Mouse (Mus musculus) G1E-ER4 (cell line): ENCODE measurements around the gene Crcp. TPM values are rescaled to one million over a fixed set of nuclear protein-coding genes. Genes with fewer than 3 reads are reported as not detected.

ENCODE experiments used
- GATA1 ChIP-seq: IDR thresholded peaks from one replicate; pipeline ENCODE4 v1.8.0; 2012; ENCODE audit warnings: low read length, inconsistent platforms
- polyA plus RNA-seq: library from polyadenylated mRNA; stranded (reverse); fragments of >175 nt; gene quantifications from 2 replicates; pipeline ENCODE4 v1.2.3, GENCODE M21; 2012

Crcp gene
- polyA plus RNA-seq, 1 experiment = 10.0 TPM

GRCm38 (mm10) chr5:130015104-130015503, 14.0 kb upstream of the Crcp start:
- TF ChIP-seq GATA1 = no peak

GRCm38 (mm10) chr5:130019461-130019860, 9.6 kb upstream of the Crcp start:
- TF ChIP-seq GATA1 = no peak

GRCm38 (mm10) chr5:130021361-130021966, 7.6 kb upstream of the Crcp start:
- TF ChIP-seq GATA1 = no peak

- TF ChIP-seq GATA1 = no peak
These were observed 6.7 kb upstream of the Crcp start for GRCm38 (mm10) chr5:130022366-130022765.

- TF ChIP-seq GATA1 = no peak
These were observed 5.9 kb upstream of the Crcp start for GRCm38 (mm10) chr5:130023067-130023766.

GRCm38 (mm10) chr5:130023767-130024539, 5.1 kb upstream of the Crcp start:
- no peak for TF ChIP-seq GATA1

GRCm38 (mm10) chr5:130027134-130027533, 2.0 kb upstream of the Crcp start:
- no peak for TF ChIP-seq GATA1

GRCm38 (mm10) chr5:130027696-130028095, 1.4 kb upstream of the Crcp start:
- TF ChIP-seq GATA1 = no peak

GRCm38 (mm10) chr5:130031410-130032390, 2.6 kb downstream of the Crcp start:
- TF ChIP-seq GATA1 = no peak

- no peak for TF ChIP-seq GATA1
These were observed 4.8 kb downstream of the Crcp start for GRCm38 (mm10) chr5:130033869-130034268.

- no peak for TF ChIP-seq GATA1
These were observed 8.8 kb downstream of the Crcp start for GRCm38 (mm10) chr5:130037752-130038455.

- TF ChIP-seq GATA1 = no peak
These were observed 11.7 kb downstream of the Crcp start for GRCm38 (mm10) chr5:130040797-130041196.

- TF ChIP-seq GATA1 = no peak
These were observed 12.2 kb downstream of the Crcp start for GRCm38 (mm10) chr5:130041262-130041661.

GRCm38 (mm10) chr5:130043741-130044140, 14.7 kb downstream of the Crcp start:
- TF ChIP-seq GATA1 = no peak
